Mouse (Mus musculus) liver, adult 2 months (tissue): ENCODE results near the gene Siglech.
"Not testable (repeated sequence)": the region's sequence is repeated elsewhere in the genome, so short reads cannot be mapped to it uniquely, and the experiment has no call there.

Experiments used
- CTCF ChIP-seq: fragments of 200-500 bp; IDR thresholded peaks from 2 replicates; pipeline ENCODE4 v1.5.1; 2011; ENCODE audit warnings: low read depth, low read length, control low read depth
- POLR2A ChIP-seq: fragments of 200-500 bp; IDR thresholded peaks from 2 replicates; pipeline ENCODE4 v1.6.1; 2011; ENCODE audit warnings: low read length, control low read depth; ENCODE audit not compliant: insufficient read depth; ENCODE audit errors: extremely low read depth

GRCm38 (mm10) chr7:55790586-55790985, 22.6 kb downstream of the Siglech start:
- TF ChIP-seq CTCF, POLR2A: not testable (repeated sequence)
